Mouse (Mus musculus) adrenal gland, postnatal 36 days (tissue): ENCODE results near the gene Cep350. TPM values are rescaled to one million over a fixed set of nuclear protein-coding genes. Genes with fewer than 3 reads are reported as not detected.
"Not testable (repeated sequence)": the region's sequence is repeated elsewhere in the genome, so short reads cannot be mapped to it uniquely, and the experiment has no call there.

Experiments
- DNase-seq, 2 experiments: peaks; one replicate each; pipeline ENCODE4 v3.0.0; 2021; ENCODE audit warnings: mixed read lengths in 1 of 2
- total RNA-seq, 2 experiments: library from RNA; stranded (reverse); gene quantifications; 2 replicates each; pipeline ENCODE4 v1.2.3; 2021

Cep350 gene
- total RNA-seq, 2 experiments from 2014 or later, result 32.3 to 36.0 TPM

DNA sequence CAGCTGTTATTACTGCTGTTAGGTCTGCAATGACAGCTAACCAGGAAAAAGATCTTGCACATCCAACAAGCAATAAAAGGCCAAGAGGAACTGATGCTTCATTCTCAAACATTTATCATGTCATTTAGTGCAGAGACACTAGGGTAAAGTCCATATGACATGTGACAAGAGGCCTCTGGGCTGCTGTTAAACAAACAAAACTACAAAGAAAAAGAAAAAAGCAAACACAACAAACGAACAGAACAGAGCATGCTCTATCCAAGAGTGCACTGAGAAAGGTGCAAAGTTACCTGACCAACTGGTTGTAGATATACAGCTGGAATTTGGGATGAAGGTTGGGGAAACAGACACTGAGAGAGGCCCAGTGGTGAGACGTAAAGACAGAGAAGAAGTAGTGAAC, 86.2 kb downstream of the Cep350 start:
- DNase-seq, result no peak

DNA sequence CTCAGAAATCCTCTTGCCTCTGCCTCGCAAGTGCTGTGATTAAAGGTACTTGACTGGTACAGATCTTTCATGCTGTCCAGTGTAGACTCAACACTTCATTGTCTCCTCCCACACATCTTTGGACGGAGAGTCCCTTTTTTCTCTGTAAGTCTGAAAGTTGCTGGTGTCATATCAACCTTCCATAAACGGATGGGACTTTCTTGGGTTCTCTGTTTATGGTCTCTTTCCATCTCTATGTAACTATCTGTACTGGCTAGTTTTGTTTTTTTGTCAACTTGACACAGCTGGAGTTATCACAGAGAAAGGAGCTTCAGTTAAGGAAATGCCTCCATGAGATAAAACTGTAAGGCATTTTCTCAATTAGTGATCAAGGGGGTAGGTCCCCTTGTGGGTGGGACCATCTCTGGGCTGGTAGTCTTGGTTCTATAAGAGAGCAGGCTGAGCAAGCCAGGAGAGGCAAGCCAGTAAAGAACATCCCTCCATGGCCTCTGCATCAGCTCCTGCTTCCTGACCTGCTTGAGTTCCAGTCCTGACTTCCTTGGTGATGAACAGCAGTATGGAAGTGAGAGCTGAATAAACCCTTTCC, 90.3 kb downstream of the Cep350 start:
- not testable (repeated sequence) for DNase-seq

DNA sequence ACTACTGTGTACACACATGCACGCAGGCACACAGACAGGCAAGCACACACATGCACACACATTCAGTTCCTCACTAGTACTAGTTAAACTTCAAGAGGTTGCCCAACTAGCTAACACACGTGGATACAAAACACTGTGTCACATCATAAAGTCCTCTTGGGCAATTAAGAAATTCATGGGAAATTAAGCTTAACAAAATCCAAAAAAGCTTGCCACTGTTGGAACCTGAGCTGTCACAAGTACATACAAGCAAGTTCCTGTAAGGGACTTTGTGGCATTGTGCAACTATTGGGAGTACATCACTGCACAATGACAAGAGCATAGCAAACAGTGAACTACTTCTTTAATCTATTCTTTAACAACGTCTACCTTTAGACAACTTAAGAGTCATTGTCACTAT, 93.5 kb downstream of the Cep350 start:
- no peak for DNase-seq

DNA sequence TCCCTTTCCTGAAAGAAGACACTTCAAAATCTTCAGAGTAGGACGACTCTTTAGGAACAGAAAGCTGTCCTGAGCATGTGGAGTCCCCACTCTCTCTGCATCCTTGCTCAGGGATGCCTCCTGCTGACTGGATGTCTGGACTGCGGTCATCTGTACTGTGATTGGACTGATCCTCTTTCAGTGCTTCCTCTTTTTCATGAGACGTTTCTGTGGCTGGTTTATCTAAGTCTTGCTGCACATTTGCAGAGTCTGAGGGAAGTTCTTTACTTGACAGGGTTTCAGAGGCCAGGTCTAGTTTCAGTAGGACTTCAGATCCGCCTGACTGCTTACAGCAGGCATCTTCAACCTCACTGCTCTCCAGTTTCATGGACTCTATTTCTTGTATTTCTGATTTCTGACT, 110.1 kb downstream of the Cep350 start:
- peak in 1 of 2 experiments; percentile 10 for DNase-seq

DNA sequence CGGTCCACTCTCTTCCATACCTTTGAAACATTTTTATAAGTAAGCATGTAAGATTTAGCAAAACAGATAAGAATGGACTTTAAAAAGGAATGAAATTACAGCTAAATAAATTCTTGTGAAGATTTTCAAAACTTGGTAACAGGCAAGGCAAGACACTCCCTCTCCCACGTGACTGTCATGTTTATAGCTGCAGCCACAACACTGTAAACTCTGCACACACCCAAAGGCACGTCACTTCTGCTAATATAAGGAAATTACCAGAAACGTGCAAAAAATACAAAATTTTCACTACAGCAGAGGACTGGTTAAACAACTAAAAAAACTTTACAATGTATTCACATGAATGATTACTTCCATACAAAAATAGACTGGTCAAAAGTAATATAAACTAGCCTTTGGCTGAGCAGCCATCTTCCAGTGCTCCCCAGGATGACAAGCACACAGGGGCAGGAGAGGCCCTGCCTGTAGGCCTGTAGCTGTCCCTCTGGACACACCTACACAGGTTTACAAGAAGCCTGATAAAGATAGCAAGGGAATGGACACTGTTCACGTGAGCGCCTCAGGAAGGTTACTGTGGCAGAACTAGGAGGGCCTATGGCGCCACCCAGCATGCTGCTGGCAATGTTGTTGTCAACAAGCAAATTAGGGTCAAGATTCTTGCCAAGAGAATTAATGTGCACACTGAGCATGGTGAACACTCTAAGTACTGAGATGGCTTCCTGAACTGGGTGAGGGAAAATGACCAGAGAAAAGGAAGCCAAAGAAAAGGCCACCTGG, 117.9 kb downstream of the Cep350 start:
- DNase-seq, result peak in 1 of 2 experiments; percentile 8

- no peak for DNase-seq
These were observed 120.0 kb downstream of the Cep350 start for GRCm38 (mm10) chr1:155853009-155853408.

- no peak for DNase-seq
These were observed 128.8 kb downstream of the Cep350 start for GRCm38 (mm10) chr1:155844235-155844634.

DNA sequence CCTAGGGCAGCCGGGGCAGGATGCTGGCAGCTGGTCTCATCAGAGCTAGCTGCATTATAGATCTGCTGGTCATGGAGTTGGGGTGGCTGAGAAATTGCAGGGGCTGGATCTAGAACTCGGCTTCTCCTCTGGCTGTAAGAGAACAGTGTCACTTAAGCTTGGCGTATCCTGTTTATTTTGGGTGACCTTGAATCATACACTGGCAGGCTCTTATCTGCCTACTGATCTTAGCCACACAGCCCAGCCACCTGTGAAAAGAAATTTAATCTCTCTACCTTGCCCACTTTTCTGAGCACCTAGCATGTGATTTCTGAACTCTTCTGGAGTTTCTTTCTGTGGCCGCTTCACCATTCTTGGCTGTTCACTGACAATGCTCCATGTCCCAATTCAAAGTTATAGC, 129.5 kb downstream of the Cep350 start:
- DNase-seq, result no peak

GRCm38 (mm10) chr1:155835667-155836066, 137.4 kb downstream of the Cep350 start:
- no peak for DNase-seq

GRCm38 (mm10) chr1:155833610-155834009, 139.4 kb downstream of the Cep350 start:
- DNase-seq, result no peak

GRCm38 (mm10) chr1:155831958-155832357, 141.1 kb downstream of the Cep350 start:
- DNase-seq, result no peak

GRCm38 (mm10) chr1:155830861-155831260, 142.2 kb downstream of the Cep350 start:
- peak; percentile 41 to 53 for DNase-seq

DNA sequence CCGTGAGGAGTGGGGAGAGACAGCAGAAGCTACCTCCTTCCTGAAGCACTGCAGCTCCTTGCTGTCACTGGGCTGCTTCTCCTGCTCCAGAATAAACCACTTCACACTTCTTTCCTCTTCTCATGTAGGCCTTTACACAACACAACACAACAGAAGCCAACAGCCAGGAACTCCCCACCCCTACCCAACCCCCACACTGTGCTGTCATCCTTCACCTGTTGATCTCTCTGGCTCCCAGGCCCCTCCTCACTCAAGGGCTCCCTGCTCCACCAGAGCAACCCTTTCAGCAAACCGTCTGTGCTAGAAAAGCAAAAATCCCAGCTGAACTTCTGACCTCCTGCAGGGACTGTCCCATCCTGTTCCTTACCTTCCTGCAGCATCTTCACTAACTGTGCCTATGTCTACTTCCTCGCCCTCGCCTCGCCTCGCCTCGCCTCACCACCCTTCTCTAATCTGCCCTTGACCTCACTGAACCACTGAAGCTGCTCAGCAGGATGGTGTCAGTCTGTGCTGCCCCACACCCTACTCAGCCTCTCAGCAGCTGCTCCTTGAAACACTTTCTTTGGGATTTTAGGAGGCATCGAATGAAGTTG, 145.3 kb downstream of the Cep350 start:
- no peak for DNase-seq

GRCm38 (mm10) chr1:155826803-155827395, 146.2 kb downstream of the Cep350 start:
- no peak for DNase-seq

DNA sequence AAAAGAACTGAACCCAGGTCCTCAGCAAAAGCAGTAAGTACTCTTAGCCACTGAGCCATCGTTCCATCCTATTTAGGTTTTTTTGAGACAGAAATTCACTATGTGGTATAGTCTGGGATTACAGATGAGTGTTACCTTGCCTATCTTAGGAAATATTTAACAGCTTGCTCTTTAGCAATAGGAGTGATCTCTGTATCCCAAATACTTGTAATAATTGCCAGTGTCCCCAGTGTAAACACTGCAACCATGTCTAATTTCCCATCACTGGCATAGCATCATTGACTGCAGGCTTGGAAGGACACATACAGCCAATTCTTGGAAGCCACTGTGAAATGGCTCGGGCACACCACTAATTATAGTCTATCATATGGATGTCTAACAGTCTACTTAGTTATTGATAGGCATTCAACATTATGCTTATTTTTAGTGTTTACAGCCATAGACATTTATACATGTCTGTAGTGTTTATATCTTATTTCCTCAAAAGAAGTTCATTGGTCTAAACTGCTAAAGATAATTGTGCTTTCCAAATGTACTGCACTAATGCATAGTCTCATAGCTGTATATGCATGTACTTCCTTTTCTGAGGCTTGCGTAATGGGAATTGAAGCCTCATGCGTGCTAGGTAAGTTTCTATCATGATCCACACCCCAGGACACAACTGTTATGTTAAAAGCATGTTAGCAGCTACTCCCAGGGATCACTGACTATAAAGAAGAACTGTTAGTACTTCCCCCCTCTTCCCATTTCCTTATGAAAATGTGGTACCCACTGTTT, 146.9 kb downstream of the Cep350 start:
- no peak for DNase-seq

DNA sequence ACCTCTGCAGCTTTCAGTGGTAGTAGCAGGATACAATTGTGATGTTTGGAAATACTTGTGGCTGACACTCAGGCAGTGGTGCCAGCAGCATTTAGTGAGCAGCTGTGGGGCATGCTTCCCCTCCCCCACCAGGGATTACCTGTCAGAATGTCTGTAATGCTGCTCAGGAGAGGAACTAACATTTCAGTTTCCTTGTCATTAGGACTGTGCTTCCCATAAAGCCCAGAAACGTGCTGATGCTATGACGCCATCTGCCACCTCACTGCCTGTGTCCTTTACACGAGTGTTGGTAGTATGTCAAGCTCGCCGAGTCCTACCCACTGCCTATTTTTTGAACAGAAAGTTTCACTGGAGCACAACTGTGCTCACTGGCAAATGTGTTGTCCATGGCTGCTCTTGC, 152.4 kb downstream of the Cep350 start:
- no peak for DNase-seq

DNA sequence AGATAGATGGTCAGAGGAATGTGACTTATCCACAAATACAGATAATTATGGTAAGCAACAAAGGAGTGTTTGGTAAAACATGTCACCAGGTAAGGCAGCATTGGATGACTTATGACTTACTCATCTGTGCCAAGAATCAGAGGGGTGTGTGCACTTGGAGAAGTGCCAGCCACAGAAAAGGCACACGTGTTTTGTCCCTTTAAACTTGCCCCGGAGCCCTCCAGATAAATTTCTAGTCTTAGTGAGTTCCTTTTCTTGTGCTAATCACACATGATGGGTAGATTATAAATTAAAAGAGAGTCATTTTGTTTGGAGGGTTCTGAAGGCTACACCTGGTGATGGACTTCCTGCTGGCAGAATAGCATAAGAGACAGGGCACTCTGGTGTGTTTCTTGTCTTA, 156.9 kb downstream of the Cep350 start:
- DNase-seq, result no peak

DNA sequence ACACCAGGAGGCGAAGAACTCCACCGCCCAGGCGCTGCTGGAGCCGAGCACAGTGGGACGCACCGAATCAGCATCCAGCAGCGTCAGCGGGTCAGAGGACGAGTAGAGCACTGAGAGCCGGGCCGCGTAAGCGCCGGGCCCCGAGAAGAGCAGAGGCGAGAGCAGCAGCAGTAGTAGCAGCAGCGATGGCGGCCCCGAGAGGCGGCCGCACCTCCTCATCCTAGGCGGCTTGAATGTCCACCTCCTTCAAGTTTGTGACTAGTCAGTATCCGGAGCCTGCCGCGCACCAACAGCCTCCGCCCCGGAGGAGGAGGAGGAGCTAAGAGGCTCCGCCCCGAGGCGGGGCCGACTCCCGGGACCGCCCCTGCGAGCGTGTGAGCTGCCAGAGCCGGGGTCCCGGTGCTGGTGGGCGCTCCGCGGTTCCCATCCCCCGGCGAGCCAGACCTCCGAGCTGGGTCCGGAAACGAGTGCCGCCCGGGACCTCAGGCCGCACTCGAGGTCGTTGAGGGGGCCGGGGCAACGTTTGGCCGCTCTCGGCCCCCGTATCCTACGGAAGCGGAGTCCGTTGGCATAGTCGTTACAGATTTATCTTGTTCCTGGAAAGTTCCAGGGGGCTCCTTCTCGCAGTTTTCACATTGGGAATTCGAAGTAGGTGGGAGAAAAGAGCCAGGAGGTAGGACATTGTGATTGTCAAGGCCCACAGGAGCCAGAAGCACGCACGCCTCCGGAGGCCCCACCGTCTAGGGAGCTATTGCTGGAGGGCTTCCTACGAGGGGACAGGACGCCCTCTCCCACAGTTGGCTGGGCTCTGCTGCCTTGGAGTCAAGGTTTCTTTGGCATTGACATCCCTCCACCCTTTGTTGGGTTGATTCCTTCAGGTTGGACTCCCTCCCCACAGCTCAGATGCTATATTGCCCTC, 160.2 kb downstream of the Cep350 start, which contains the start of gene Qsox1:
Qsox1 (minus strand) TSS at position 309 of the 919 bp plus-strand sequence.
- DNase-seq, result peak; percentile 89 to 92

- DNase-seq, result no peak
These were observed 161.0 kb downstream of the Cep350 start for GRCm38 (mm10) chr1:155811995-155812580.

GRCm38 (mm10) chr1:155810616-155811015, 162.4 kb downstream of the Cep350 start:
- DNase-seq, result no peak
